Mouse (Mus musculus) small intestine, adult 2 months (tissue): ENCODE data around the gene Ccdc51.
A peak's percentile ranks its signal among the peaks of the same experiment; 100 is the strongest.

Source experiments
- CTCF ChIP-seq: fragments of 200-500 bp; IDR thresholded peaks from 2 replicates; pipeline ENCODE4 v1.5.1; 2012; ENCODE audit warnings: low read depth, mild to moderate bottlenecking, control low read depth, inconsistent platforms, low read length, moderate library complexity, mixed read lengths; ENCODE audit not compliant: insufficient replicate concordance, insufficient read length; ENCODE audit errors: extremely low read depth
- POLR2A ChIP-seq: fragments of 200-500 bp; IDR thresholded peaks from 2 replicates; pipeline ENCODE4 v1.6.1; 2012; ENCODE audit warnings: low read depth, mild to moderate bottlenecking, control low read depth, inconsistent platforms, low read length, moderate library complexity

DNA sequence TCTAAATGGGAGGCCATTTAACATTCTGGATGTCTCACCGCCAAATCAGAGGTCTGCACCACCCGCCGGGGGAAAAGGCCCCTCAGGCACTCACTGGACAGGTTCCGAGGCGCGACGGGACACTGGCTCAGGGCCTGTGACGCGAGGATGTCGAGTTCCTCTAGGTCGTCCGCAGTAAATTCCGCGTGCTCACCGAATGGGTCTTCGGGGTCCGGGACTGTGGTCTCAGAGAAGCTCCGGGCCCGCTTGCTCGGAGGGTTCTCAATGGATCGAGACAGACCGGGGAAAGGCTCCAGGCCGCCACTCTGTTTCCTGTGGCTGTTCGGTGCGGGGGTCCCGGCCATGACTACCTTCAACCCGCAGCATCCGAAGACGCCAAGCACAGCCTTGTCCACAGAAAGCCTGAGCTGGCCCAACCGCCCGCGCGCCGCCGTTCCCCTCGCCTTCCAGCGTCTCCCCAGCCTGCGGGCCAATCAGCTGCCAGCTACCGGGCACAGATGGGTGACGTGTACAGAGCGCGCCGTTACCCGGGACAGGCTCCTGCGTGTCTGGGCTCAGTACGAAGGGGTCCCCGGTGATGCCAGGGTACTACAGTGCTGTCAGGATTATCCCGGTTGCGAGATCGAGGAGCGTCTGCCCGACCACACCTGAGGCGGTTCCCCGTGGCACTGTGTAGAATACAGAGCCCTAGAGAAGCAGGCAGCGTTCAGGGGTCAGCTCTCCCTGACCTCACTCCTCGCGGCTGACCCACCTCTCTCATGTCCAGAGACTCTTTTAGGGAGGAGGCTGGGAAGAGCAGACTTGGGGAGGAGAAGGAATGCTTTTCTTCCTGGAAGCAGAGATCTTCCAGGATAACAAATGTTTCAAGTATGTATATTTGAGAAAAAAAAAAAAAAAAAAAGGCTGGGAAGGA, 8.4 kb upstream of the Ccdc51 start, which contains the start of gene Atrip:
- TF ChIP-seq POLR2A (peak; percentile 54; the same call in 1 of the 2 replicates), CTCF (no peak)
